Mouse (Mus musculus) right cerebral cortex, postnatal 10 days (tissue): Measurements from ENCODE around the gene Il17rc.
A peak's percentile ranks its signal among the peaks of the same experiment; 100 is the strongest.

ENCODE experiments used
- DNase-seq, 2 experiments: peaks; one replicate each; pipeline ENCODE4 v3.0.0; 2021; ENCODE audit warnings: low spot score in 2 of 2

Gene Il17rc

DNA sequence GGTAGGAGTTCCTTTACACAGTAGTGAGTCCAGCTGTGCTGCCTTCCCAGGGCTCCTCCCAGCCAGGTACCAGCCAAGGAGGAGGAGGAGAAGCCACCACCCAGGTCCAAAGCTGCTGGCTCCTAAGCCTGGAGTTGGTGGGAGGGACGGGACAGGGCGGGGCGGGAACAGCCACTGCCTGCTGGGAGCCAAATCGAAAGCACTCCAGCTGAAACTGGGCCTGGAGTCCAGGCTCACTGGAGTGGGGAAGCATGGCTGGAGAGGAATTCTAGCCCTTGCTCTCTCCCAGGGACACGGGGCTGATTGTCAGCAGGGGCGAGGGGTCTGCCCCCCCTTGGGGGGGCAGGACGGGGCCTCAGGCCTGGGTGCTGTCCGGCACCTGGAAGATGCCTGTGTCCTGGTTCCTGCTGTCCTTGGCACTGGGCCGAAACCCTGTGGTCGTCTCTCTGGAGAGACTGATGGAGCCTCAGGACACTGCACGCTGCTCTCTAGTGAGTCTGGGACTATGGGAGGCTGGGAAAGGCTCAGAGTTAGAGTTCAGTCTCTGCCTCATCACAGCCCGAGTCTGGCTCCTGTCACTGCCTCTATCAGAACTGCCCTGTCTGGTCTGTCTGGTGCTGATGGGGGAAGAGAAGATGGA, at the start of gene Il17rc:
Gene Il17rc, plus strand, starts transcription at position 131 of the 640 bp plus-strand sequence.
- no peak for DNase-seq

DNA sequence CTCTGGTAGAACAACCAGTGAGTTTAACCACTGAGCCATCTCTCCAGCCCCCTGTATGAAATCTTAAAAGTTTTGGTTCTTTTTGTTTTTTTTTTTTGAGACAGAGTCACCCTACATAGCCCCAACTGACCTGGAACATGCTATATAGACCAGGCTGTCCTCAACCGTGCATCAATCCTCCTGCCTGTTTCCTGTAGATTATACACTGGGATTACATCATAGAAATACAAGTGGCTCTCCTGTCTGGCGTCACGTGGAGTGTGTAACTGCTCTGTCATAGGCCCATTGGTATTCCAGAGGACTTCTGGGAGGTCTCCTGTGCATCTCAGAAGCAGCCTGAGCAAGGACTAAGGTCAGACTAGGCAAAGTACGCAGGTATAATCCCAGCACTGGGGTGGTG, 48.2 kb upstream of the Il17rc start:
- no peak for DNase-seq

DNA sequence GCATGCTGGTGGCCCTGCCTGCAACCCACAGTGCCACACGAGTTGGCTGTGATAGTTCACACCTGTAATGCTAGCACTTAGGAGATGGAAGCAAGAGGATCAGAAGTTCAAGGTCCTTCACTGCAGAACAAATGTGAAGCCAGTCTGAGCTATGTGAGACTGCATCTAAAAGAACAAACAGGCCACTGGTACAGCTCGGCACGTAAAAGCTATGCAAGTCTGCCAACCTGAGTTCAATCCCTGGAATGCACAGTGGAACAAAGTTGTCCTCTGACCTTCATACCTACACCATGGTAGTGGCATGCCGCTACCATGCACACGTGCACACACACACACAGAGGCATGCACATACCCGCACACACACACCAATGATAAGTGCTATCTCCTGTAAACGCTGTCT, 47.0 kb upstream of the Il17rc start:
- no peak for DNase-seq

DNA sequence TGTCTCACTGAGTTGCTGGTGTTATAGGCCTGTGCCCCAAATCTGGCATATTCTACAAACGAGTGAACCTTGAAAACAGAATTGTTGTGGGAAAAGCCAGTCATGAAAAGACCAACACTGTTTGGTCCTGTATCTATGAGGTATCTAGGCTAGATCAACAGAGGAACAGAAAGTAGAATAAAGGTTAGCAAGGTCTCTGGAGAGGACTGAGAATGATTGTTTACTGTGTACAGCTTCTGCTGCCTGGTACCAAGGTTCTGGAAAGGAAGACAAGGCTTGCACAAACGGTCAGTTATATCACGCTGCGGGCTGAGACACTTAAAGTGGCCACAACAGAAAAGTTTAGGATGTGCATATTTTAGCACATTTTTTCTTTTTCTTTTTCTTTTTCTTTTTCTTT, 44.5 kb upstream of the Il17rc start:
- DNase-seq: no peak

DNA sequence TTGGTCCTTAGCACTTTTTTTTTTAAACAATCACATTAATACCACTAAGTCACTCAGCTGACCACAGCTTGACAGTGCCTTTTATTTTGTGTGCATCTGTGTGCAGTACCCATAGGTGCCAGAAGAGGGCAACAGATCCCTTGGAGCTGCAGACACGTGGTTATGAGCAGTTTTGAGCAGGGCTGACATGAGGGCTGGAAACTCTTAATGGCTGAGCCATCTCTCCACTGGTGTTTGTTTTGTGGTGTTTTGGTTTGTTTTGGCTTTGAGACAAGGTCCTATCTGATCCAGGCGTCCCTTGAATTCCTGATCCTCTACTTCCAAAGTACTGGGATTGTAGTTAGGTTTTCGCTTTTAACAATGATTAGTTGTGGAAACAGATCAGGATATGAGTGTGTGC, 43.8 kb upstream of the Il17rc start:
- no peak for DNase-seq

DNA sequence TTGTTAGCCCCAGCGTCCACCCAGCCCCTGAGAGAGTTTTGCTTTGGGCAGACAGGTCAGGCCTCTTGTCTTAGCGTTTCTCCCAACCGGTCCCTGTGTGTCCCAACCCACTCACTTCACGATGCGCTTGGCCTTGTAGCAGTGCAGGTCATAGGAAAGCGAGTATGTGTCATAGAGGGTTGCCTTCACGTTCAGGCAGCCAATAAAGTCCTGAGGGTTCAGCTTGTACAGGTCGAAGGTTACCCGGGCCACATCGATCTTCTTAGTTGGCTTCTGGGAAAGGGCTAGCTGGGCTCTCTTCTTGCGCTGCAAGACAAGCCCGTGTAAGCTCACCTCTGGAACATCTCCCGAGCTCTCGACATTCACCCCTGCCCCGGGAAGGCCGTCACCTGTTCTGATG, 43.2 kb upstream of the Il17rc start:
- no peak for DNase-seq

DNA sequence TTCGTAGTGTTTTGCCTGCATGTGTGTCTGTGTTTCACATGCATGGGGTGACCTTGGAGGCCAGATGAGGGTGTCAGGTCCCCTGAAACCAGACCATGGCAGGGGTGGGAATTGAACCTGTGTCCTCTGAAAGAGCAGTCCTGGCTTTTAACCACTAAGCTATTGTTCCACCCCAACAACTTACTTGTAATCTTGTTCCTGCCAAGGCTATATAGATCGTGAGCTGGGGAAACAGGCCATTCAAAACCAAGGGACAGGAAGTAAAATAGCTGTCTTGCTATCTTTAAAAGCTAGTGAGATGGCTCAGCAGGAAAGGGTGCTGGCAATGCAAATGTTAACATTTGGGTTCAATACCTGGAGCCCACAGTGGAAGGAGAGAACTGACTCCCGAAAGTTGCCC, 41.3 kb upstream of the Il17rc start:
- DNase-seq: no peak

DNA sequence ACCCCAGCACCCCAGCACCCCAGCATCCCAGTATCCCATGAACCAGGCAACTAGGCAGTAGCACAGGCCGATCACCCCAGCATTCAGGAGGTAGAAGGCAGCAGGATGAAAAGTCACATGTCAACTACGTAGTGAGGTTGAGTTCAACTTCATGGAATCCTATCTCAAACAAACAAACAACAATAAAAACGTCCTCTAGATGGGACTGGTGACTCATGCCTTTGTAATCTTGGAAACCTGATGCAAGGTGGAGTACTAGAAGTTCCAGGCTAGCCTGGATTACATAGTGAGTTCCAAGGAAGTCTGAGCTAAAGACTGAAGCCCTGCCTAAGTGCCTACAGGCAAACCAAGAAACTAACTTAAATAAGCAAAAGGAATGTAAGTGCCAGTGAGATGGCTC, 40.4 kb upstream of the Il17rc start:
- DNase-seq: no peak

DNA sequence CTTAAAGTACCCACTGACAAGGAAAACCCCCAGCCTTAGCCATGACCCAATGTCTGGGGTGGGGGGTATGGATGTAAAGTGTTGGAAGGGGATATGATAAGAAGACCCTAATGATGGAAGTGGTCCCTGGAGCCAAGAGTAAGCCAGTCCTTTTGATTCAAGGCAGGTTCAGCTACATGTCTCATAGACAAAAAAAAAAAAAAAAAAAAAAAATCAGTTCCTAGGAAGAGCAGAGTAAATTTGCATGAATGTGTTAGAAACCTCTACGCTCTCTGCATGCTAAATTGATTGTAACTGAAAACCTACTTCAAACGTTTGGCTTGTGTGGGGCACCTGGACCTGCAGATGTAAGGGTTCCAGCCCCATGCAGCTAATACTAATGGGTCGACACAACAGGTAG, 39.4 kb upstream of the Il17rc start:
- no peak for DNase-seq

DNA sequence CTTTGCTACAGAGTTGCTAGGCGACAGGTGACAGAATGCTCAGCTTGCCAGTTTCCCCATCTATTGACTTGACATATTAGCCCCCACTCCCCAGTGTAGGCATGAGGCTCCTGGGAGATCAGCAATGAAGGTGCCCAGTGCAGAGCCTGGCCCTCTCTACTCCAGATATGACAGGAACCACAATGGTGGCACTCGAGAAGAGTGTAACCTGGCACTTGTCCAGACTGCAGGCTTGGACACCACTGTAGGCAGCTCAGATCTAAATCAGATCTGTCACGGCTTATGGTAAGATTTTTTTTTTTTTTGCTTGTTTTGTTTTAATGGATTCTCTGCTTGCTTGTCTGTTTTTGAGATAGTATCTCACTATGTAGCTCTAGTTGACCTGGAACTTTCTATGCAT, 37.6 kb upstream of the Il17rc start:
- DNase-seq: no peak

DNA sequence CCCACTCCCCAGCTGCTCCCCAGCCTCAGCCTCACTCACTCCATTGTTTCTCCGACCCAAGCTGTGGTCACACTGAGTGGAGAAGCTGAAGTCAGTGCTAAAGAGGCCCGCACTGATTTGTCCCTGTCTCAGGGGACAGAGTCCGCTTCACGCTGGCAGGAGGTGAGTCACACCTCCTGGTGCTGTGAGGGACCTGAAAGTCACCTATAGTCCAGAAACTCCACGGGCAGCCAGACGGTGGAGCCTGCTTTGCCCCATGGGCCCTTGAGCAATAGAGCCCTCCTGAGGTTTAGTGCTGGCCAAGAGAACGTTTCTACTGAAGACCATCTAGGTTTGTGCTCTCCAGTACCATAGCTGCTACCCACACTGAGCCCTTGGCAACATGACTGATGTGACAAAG, 36.5 kb upstream of the Il17rc start:
- DNase-seq: no peak

DNA sequence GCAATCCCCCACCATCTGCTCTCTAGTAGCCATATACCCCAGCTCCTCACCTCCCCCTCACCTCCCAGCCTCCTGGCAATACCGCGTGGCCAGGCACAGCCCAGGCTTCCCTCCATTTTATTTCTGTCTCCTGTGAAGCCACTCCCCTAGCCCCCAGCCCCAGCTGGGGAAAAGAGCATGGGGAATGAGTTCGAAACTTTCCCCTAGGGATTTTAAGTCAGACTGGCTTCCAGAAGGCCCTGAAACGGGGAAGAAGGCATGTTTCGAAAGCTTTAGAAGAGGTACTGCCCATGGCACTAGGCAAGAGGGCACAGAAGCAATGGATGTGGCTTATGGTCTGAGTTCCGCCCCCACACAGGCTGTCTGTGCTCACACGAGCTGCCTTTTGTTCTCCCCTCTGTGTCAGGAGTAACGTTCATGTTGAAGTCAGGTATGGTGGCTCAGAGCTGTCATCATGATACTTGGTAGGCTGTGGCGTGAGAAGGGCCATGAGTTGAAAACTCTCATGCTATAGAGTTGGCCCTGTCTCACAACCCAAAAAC, 35.5 kb upstream of the Il17rc start, which contains the start of gene Cidec:
Gene Cidec, minus strand, starts transcription at position 97 of the 542 bp plus-strand sequence.
- no peak for DNase-seq

DNA sequence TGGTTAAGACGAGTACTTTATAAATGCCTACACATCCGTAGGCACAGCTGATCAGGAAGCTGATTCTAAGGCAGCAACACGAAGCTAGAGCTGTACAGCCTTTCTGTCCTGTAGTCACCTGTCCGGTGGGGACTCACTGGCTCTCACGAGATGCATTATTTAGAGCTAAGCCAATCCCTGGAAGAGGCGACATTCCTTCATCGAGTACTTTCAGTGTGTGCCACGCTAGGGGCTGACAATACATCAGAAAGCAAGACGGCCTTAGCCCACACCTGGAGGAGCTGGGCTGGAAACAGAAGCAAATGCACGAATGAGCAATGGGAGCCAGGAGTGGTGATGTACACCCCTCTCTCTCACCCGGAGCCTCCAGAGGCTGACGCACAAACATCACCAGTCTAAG, 34.1 kb upstream of the Il17rc start:
- no peak for DNase-seq

DNA sequence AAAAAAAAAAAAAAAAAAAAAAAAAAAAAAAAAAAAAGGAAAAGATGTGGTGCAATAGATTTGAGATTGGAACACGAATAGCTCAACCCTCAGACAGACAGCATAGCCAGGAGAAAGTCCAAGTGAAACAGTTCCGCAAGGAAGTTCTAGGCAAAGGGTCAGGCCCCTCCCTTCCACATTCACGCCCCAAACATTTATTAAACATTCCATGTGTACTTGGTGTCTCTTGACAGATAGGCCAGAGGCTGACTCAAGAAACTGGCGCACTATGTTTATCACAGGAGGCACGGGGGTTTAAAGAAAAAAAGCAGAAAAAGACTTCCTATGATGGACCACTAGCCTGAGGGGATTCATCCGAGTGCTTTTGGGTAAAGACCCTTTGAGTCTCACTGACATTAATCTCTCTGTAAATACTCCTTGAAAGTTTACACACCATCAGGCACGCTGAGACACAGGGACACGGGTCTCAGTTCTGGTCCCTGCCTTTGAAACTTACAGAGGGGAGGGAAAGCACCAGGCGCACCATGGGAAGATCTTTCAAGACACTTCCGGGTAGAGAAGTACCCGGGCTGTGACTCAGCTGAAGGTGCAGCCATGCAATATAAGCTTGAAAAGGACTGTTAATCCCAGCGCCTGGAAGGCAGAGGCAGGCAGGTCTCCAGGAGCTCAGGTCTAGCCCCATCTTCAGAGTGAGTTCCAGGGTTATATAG, 32.4 kb upstream of the Il17rc start:
- DNase-seq: no peak

DNA sequence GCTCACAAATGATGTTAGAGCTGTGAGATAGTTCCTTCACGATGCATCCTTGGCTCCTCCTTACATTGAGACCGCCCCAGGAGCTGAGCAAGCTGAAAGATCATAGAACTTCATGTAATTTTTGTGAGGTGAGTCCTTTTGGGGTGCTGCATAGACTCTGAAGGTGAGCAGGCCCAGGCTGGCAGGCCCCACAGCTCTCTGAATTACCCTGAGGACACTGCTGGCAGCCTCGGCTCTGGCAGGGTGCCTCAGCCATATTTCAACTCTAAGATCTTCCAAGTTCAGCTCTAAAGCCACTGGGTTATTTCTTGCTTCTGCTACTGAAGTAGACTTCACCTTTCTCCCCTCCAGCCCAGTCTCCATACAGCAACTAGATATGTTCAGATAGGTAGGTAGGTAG, 30.5 kb upstream of the Il17rc start:
- no peak for DNase-seq

DNA sequence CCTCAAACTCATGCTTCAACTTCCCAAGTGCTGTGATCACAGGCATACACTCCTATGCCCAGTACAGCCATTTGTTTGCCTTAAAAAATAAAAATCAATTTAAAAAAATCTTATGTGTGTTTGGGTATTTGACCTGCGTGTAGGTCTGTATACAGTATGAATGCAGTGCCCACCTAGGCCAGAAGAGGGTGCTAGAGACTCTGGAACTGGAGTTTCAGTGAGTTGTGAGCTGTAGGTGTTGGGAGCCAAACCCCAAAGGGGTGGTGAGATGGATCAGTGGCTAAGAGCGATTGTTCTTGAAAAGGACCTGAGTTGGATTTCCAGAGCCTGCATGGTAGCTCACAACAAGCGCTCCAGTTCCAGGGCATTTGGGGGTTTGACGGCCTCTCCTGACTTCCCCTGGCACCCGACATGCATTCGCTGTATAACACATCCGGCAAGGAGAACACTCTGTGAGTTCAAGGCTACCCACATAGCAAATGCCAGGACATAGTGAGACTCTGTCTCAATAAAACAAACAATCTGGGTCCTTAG, 30.0 kb upstream of the Il17rc start:
- peak; percentile 58 to 71 for DNase-seq

DNA sequence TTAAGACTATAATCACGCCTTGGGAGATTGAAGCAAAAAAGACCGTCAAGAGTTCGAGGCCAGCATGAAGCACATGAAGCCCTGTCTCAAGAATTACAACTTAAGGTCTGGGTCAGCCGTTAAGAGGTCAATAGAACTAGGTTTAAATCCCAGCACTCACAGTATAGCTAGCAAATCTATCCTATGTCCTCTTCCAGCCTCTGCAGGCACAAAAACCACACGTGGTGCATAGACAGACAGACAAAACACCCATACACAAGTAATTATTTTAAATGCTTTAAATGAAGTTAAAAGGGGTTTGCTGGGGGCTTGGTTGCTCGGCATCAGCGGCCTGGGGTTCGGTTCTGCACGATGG, 29.2 kb upstream of the Il17rc start:
- no peak for DNase-seq

DNA sequence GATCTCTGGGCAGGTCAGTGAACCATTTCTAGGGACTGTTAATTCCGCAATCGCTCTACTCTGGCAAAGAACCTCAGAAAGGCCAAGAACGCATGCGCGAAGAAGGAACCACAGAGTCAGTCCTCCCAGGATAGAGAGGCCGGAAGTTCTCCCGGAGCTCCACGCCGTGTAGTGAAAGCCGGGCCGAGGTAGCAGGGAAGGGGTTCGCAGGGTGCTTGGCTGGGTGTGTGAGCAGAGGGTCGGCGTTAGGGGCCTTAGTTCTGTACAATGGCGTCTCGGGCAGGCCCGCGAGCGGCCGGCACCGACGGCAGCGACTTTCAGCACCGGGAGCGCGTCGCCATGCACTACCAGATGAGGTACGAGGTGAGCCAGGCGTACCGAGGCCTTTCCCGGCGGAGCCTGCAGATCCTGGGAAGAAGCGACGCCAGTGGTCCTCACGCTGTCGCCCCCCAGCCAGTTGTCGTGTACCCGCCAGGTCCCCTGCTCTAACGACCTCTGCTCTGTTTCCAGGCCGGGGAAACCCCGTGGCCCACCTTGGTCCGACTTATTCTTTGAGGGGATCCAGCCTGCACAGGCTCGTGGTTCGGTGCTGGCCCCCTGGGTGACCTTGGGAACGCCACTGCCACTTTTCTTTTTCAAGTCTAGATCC, 28.7 kb upstream of the Il17rc start, which contains the start of gene Jagn1:
Gene Jagn1, plus strand, starts transcription at position 128 of the 649 bp plus-strand sequence.
- peak; percentile 93 to 94 for DNase-seq

DNA sequence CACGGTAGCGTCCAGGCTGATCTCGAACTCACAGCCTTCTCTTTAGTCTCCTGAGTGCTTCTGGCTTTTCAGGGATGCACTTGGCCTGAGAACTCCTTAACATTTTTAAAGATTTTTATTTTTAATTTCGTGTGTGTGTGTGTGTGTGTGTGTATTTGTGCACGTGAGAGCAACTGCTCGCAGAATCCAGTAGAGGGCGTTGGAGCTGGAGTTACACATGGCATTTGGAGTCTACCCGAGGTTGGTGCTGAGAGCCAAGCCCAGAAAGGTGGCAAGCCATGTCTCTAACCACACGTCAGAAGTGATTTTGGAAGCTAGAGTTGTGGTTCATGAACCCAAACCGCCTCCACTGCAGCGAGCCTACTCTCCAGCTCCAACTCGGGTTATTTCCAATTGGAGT, 28.1 kb upstream of the Il17rc start:
- DNase-seq: no peak

DNA sequence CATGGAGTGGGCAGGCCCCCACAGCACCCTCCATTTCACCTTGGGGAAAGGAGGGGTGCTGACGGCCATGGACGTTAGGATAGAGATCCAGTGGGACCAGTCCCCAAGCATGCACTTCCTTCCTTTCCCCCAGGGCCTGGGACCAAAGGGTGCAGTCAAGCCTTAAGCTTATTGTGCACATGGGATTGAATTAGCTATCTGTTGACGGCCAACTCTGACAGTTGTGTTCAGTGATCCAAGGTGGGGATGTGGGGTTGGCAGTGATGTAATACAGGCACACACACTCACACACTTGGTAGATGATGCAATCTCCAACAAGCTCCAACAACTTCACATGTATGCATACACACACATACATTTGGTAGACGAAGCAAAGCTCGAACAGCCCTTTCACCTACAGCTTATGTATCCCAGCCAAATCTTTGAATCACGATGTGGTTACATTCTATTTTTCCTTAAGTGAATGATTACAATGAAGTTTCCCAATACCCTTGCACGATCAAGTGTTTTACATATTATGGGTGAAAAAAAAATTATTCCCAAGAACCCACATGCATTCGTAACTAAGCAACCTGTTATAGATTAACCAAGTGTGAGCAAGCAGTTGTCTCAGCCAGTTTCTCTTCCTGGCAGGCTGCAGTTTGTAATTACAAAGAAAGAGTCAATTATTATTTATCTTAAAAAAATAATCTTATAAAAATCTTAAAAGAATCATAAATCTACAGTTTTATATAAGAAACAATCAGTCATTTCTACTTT, 26.8 kb upstream of the Il17rc start:
- DNase-seq: no peak

DNA sequence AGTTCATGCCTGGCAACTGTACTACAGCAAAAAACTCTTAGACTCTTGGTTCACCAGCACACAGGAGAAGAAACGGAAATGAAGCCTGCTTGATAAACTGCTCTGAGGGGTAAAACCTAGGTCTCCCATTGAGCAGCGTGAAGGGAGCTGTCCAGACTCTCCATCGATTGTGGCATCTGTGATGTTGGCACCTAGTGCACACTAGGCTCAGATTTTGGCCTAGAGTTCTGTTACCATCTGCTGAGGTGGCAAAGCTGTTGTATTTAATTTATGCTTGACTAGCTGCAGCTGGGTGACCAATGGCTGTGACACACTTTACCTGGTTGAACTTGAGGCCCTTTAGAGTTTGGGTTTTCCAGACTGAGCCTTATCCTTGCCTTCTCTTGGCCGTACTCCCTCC, 23.6 kb upstream of the Il17rc start:
- DNase-seq: no peak

DNA sequence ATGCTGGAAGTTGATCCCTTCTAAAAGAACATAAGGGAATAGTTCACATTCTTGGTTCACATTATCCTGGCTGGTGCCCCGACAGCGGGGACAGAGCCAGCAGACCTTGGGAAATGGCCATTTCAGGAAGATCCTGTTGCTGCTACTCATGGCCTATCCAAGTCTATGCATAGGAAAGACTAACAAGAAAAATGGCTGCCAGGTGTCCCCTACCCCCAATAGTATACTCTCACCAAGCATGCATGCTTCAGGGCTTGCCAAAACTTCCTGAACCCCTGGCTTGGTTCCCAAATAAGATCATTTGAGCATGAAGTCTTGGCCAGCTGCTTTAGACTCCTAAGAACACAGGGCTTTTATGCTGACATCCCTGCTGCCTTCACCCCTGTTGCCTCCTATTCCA, 19.4 kb upstream of the Il17rc start:
- no peak for DNase-seq
